Mouse (Mus musculus) C2C12 (cell line): ENCODE data around the gene Myh10.

Experiments used
- CTCF ChIP-seq: IDR thresholded peaks from one replicate; pipeline ENCODE4 v1.5.1; 2011; ENCODE audit not compliant: control insufficient read depth, insufficient read depth, insufficient read length
- MAX ChIP-seq: IDR thresholded peaks from one replicate; pipeline ENCODE4 v1.6.1; 2011; ENCODE audit warnings: mild to moderate bottlenecking, control low read depth
- MYOD1 ChIP-seq: IDR thresholded peaks from one replicate; pipeline ENCODE4 v1.6.1; 2011; ENCODE audit warnings: low read depth; ENCODE audit not compliant: control insufficient read depth, insufficient read length
- USF1 ChIP-seq: IDR thresholded peaks from one replicate; pipeline ENCODE4 v1.6.1; 2011; ENCODE audit warnings: low read depth, mild to moderate bottlenecking, control low read depth, moderate library complexity

DNA sequence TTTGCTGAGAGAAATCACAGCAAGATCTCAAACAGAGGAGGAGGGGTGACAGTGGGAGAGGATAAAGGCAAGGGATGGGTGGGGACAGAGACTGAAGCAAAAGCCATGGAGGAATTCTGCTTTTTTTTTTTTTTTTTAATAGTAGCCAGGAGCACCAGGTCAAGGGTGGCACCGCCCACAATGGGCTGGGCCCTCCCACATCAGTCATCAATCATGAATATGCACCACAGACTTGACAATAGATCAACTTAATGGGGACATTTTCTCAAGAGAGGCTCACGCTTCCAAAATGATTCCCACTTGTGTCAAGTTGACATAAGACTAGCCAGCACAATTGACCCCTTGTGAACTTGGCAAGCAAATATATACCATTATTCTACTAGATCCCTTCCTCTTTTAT is 25.1 kb upstream of the Myh10 start:
- TF ChIP-seq CTCF (no peak), USF1 (no peak), MAX (no peak), MYOD1 (no peak)
